In the genomic region with DNA sequence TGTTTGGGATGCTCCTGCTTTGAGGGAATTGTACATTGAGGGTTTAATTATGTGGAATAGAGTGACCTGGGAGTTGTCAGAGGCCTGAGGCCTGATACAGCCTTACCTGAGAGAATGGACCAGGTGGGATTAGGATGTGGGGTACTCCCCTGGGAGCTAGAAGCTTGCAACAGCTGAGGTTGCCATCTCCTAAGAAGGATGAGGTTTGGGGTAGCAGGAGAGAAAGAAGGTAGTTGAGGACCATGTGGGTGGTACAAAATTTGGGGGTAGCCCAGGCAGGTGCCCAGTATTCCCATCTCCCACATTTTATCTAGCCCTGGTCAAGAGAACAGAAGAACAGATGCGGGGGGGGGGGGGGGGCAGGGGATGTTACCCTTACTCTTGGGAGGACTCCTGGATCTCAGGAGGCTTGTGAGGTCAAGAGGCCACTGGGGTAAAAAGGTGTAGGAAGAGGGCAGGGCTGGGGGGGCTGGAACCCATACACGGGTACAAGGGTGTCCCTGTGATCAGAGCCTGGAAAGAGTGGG, we compare ENCODE assay signal across 1 mouse cellular context.
TF ChIP-seq lines count a peak whose summit lies in the region.

No protein-coding gene starts in this region.

TF ChIP-seq in MEL, 35 proteins besides CTCF, POLR2A, EP300 and RAD21:
- TF ChIP-seq TAL1 (IDR thresholded peaks at IDR 0.05; ENCODE audit: low read length) (no peak), ELF1 (IDR thresholded peaks at IDR 0.05; ENCODE audit: low read depth, low read length) (no peak), NELFE (IDR thresholded peaks at IDR 0.05; ENCODE audit: low read depth, low read length) (no peak), KAT2A (conservative IDR thresholded peaks at IDR 0.05; ENCODE audit: low read depth, low read length) (no peak), ZKSCAN1 (IDR thresholded peaks at IDR 0.05; ENCODE audit: low read depth, low read length) (no peak), MAZ (IDR thresholded peaks at IDR 0.05; ENCODE audit: low read depth, low read length) (no peak), CHD1 (IDR thresholded peaks at IDR 0.05; ENCODE audit: low read depth, low read length) (no peak), MYB (IDR thresholded peaks at IDR 0.05; ENCODE audit: low read depth, low read length) (no peak), POLR2AphosphoS2 (IDR thresholded peaks at IDR 0.05; ENCODE audit: low read length) (no peak), ZNF384 (IDR thresholded peaks at IDR 0.05; ENCODE audit: low read depth, low read length) (no peak), JUND (IDR thresholded peaks at IDR 0.05; ENCODE audit: low read depth, low read length) (no peak), POLR2AphosphoS5 (IDR thresholded peaks at IDR 0.05; ENCODE audit: borderline replicate concordance, low read depth, low read length) (no peak), E2F4 (IDR thresholded peaks at IDR 0.05; ENCODE audit: borderline replicate concordance, low read depth, low read length) (no peak), TCF12 (IDR thresholded peaks at IDR 0.05; ENCODE audit: low read depth, low read length) (no peak), ZC3H11A (IDR thresholded peaks at IDR 0.05; ENCODE audit: low read depth, low read length) (no peak), ETS1 (IDR thresholded peaks at IDR 0.05; ENCODE audit: low read depth, low read length) (no peak), BHLHE40 (IDR thresholded peaks at IDR 0.05; ENCODE audit: borderline replicate concordance, low read depth, low read length) (no peak), MAX (IDR thresholded peaks at IDR 0.05; ENCODE audit: low read length) (no peak)
TF ChIP-seq in MEL: peak in this region for 0.
